Mouse (Mus musculus) spleen, adult 18-20 months (tissue): ENCODE measurements around the gene 1700092M07Rik.

Experiments
- DNase-seq, 2 experiments: peaks; one replicate each; pipeline ENCODE4 v3.0.0; 2022; ENCODE audit warnings: mixed read lengths in 2 of 2

1700092M07Rik gene

GRCm38 (mm10) chr19:8745382-8745781 is 4.9 kb downstream of the 1700092M07Rik start:
- no peak for DNase-seq

DNA sequence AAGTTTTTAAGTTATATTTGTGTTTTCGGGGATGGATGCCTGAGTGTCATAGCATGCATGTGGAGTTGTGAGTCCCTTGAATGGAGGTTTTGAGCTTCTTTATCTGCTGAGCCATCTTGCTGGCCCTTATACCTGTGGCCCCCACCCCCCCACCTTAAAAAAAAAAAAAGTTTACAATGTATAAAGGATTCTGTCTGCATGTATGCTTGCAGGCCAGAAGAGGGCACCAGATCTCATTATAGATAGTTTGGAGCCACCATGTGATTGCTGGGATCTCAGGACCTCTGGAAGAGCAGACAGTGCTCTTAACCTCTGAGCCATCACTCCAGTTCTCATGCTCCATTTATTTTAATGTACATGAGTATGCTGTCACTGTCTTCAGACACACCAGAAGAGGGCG is 6.8 kb downstream of the 1700092M07Rik start:
- no peak for DNase-seq

- no peak for DNase-seq
Observed at GRCm38 (mm10) chr19:8755652-8756051, 15.1 kb downstream of the 1700092M07Rik start.

DNA sequence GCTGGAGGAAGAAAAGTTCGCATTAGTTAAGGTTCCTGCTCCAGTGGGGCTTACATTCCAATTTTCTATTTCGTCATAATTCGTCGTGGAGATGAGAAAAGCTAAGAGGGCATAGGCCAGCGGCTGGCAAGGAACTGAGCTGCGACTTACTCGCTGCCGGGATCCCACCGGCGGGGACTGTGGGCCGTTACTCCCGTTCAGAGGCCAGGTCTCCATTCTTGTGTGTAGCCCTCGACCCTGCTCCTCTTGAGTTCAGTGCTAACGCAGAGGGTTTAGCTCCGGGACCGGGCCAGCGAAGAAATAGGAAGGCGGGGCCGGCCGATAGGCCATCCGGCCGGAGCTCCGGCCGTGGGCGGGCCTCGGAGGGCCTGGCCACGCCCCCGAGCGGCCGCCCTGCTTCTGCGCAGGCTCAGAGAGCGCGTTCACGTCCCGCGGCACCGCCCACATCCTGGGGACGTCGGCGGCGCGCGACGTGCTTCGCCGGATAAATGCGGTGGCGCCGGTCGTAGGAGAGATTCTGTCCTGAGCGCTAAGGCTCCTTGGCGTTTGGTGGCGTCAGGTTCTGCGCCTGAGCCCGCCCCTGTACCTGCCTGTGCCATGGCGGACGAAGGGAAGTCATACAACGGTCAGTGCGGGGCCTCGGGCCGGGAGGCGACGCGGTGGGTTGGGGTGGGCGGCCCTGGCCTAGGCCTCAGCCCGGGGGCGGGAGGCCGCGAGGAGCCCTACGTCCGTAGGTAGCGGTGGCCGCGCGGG is 16.3 kb downstream of the 1700092M07Rik start, which contains the start of gene Nxf1:
Gene Nxf1 (plus strand): TSS at position 439 of the 753 bp plus-strand sequence.
- peak; percentile 89 to 93 for DNase-seq

DNA sequence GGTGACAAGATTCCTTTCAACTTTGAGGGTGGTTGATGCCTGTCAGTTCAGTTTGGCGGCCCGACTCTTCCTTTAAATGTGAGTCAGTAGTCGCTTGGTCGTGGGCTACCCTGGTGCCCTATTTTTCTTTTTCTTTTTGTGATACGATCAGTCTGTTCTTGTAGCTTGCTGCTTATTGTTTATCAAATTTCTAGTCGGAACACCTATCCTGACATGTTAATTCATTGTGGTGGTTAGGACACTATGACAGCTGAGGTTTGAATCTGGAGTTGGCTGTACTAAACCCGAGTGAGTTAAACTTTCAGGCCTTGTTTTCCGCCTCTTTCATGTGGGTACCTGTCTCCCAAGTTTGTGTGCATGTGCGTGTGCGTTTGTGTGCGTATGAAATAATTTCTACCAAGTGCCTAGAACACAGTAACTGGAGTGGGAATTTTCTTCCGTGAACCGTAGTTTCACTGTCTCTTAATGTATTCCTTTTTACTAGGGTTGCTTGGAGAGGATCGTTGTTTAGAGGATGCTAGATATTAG is 17.0 kb downstream of the 1700092M07Rik start:
- no peak for DNase-seq

- DNase-seq: no peak
Observed at GRCm38 (mm10) chr19:8758899-8759298, 18.4 kb downstream of the 1700092M07Rik start.

DNA sequence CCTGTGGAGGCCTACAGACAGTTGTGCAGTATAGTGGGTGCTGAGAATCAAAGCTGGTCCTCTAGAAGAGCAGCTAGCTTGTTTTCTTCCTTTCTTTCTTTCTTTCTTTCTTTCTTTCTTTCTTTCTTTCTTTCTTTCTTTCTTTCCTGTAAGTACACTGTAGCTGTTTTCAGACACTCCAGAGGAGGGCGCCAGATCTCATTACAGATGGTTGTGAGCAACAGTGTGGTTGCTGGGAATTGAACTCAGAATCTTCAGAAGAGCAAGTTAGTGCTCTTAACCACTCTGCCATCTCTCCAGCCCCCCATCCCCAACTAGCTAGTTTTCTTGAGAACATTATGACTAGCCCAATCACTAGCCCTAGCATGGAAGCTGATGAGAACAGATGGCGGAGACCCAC is 20.2 kb downstream of the 1700092M07Rik start:
- no peak for DNase-seq

DNA sequence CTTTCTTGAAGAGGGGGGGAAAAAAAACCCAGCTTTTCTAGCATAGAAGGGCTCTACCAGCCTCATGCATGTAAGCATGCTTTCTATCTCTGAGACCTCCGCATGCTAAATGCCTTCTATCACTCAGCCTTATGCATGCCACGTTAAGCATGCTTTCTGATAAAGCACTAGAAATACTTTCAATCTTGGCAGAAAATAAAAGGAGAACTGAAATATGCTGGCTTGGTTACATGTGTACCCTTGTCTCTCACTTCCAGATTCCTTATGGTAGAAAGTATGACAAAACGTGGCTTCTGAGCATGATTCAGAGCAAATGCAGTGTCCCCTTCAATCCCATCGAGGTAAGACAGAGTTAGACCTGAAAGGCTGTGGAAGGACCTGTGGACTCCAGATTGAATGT is 22.8 kb downstream of the 1700092M07Rik start:
- no peak for DNase-seq

- DNase-seq: no peak
Observed at GRCm38 (mm10) chr19:8765562-8765961, 25.0 kb downstream of the 1700092M07Rik start.

DNA sequence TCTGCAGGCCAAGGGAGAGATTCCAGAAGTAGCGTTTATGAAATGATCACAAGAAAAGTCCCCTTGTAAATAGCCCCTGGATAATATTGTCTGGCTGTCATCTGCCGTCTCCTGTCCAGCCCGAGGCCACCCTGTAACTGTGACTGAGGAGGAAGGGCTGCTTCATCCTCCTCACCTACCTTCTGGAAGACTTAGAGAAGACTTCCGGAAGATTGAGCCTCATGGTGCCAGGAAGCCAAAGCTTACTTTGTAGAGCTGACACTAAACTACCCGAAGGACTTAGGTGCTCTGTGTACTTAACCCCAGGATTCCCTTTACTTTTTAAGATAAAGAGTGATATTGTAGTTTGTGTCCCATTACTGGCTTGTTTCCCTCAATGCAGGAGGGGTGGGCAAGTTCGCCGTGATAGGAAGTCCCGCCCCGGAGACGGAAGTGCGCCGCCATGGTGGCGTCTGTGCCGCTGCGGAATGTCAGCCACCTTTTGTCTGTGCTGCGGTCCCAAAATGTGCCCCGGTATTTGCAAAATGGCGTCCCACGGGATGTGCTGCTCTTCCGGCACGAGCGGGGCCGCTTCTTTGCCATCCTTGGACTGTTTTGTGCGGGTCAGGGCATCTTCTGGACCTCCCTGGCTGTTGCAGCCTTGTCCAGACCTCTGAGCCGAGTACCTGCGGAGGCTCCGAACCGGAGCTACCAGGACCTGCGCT is 30.2 kb downstream of the 1700092M07Rik start, which contains the start of gene Tmem223:
Gene Tmem223 (plus strand): TSS at position 430 of the 704 bp plus-strand sequence.
- DNase-seq: peak; percentile 66 to 77

DNA sequence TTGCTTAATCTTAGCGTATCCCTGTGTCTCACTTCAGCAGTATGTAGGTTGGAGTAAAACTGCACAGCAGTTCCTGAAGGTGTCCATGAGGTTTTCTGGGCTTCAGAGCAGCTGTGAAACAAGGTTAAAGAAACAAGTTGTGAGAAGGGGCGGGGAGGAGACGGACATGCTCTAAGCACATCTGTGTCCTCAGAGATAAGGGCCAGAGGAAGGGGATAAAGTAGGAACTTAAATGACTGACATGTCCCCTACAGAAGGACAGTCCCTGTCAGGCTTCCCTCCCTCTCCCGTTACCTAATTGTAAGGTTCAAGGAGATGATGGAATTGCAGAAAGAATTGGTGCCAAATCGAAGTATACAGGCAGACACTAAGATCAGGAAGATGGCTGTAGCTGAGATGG is 32.5 kb downstream of the 1700092M07Rik start:
- DNase-seq: no peak

- no peak for DNase-seq
Observed at GRCm38 (mm10) chr19:8773409-8773808, 32.9 kb downstream of the 1700092M07Rik start.

GRCm38 (mm10) chr19:8774086-8774835 is 33.7 kb downstream of the 1700092M07Rik start, which contains the start of gene Tmem179b:
Gene Tmem179b, minus strand, starts transcription at chr19:8774467.
- DNase-seq: peak; percentile 93 to 97

GRCm38 (mm10) chr19:8774951-8775421 is 34.5 kb downstream of the 1700092M07Rik start:
- DNase-seq: no peak

GRCm38 (mm10) chr19:8786008-8786781 is 45.7 kb downstream of the 1700092M07Rik start, which contains the start of gene Taf6l:
Gene Taf6l, minus strand, starts transcription at chr19:8786417.
- DNase-seq: peak; percentile 80 to 84

DNA sequence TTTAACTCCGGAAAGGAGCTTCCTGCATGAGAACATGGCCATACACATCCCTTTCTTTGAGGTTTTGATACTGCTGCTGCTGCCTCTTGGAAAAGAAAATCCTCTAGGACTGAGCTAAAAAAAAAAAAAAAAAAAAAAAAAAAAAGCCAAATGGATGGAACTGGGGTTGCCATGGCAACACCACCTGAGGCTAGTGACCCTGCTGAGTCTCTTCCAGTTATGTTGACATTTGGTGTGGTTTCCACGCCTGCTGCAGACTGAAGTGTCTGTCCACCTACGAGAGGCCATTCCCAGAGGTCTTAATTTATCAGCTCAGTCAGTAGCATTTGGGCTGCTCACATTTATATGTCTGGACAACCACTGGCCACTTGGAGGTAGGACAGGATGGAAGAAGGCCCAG is 48.0 kb downstream of the 1700092M07Rik start:
- DNase-seq: no peak

- DNase-seq: no peak
Observed at GRCm38 (mm10) chr19:8789171-8789570, 48.7 kb downstream of the 1700092M07Rik start.

GRCm38 (mm10) chr19:8790171-8790570 is 49.7 kb downstream of the 1700092M07Rik start:
- no peak for DNase-seq
